Mouse (Mus musculus): ENCODE measurements at regions not wholly inside any gene's neighbourhood (a gene's known extent, or its start where the extent isn't known, plus 50 kb on each side); places are given as distances from the start of the nearest gene placed in this dataset.

DNA sequence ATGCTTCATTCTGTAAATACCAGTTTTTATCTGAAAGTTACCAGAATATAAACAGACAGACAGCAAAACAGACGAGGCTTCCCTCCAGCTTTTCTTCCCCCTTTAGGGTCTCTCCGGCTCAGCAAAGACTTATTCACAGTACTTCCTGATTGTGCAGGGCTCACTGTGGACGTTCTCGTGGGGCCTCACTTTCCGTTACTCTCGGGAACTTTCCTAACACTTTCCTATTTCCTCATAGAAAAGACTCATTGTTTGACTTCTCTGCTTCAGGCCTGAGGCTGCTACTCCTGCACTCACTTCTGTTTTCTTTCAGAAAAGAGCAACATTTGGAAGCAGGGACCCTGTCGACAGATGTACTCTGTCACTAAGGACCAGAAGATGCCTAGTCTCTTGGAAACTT, 197.4 kb downstream of the Tgfb2 start:
- Histone ChIP-seq H3K36me3 (ENCODE audit: control insufficient read depth, insufficient read depth, low read length) (no peaks in the 10 kb centered on the region), H3K27me3 (replicated peaks; ENCODE audit: control insufficient read depth, insufficient read depth, low read length) (no peaks in the 10 kb centered on the region), H3K9me3 (ENCODE audit: control insufficient read depth, low read length) (no peaks in the 10 kb centered on the region), H3K9ac (ENCODE audit: low read depth, low read length) (no peak overlapping the region), H3K4me3 (ENCODE audit: low read depth, low read length) (no peak overlapping the region), H3K27ac (ENCODE audit: low read depth, low read length) (no peak overlapping the region), H3K4me1 (replicated peaks; ENCODE audit: control insufficient read depth, insufficient read depth, low read length) (no peaks in the 10 kb centered on the region), H3K4me2 (no peak overlapping the region)
- no peak for DNase-seq (ENCODE audit: low spot score)
- WGBS: 32% methylated on average over 7 of the region's 7 CpGs
- ATAC-seq (replicated peaks; ENCODE audit: low FRiP score): no peak

DNA sequence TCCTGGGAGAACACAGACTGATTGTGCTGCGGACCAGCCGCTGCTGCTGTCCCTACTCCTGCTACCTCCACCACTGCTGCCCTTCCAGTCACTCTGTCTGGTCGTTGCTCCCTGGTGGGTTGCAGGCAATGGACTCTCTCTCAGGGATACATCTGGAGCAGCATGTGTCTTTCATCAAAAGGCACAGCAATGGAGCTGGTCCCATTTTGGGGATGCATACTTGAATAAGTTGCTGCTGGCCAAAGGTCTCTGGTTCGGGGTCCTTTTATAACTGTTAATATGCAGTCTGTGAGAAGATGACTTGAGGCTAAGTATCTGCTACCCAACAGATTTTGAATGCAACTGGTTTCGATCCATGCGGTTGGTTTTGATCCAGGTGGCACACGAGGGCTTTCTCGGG, 197.8 kb downstream of the Tgfb2 start:
- no peaks in the 10 kb centered on the region for H3K36me3 ChIP-seq (ENCODE audit: control insufficient read depth, insufficient read depth, low read length)
- no peak for ATAC-seq (replicated peaks; ENCODE audit: low FRiP score)
- no peak overlapping the region for H3K9ac ChIP-seq (ENCODE audit: low read depth, low read length)
- DNase-seq (ENCODE audit: low spot score): no peak
- H3K4me3 ChIP-seq (ENCODE audit: low read depth, low read length): no peak overlapping the region
- no peaks in the 10 kb centered on the region for H3K27me3 ChIP-seq (replicated peaks; ENCODE audit: control insufficient read depth, insufficient read depth, low read length)
- no peak overlapping the region for H3K27ac ChIP-seq (ENCODE audit: low read depth, low read length)
- WGBS: 70% methylated on average over 8 of the region's 8 CpGs
- no peak overlapping the region for H3K4me2 ChIP-seq
- no peaks in the 10 kb centered on the region for H3K9me3 ChIP-seq (ENCODE audit: control insufficient read depth, low read length)
- H3K4me1 ChIP-seq (replicated peaks; ENCODE audit: control insufficient read depth, insufficient read depth, low read length): no peaks in the 10 kb centered on the region

DNA sequence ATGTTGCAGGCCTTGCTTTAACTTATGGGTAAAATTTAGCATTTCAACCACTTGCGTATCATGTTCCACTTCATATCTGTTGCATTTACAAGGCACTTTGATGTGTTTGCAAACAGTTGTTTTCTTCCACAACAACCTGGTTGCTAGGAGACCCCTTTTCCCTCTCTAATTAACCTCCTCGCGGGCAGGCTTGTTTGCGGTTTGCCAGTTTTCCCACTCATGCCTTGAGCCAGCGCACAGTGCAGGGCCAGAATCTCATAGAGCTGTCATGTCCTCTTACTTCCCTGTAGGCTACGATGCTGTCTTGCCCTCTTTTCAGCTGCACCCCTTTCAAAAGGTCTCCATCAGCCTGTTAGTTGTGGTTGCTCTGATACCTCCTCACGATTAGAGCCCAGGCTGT, 199.3 kb downstream of the Tgfb2 start:
- H3K9ac ChIP-seq (ENCODE audit: low read depth, low read length): no peak overlapping the region
- 83% methylated on average over 7 of the region's 7 CpGs for whole genome bisulfite sequencing
- H3K4me3 ChIP-seq (ENCODE audit: low read depth, low read length): no peak overlapping the region
- no peaks in the 10 kb centered on the region for H3K9me3 ChIP-seq (ENCODE audit: control insufficient read depth, low read length)
- no peak overlapping the region for H3K4me2 ChIP-seq
- DNase-seq (ENCODE audit: low spot score) (no peak), ATAC-seq (replicated peaks; ENCODE audit: low FRiP score) (no peak)
- no peak overlapping the region for H3K27ac ChIP-seq (ENCODE audit: low read depth, low read length)
- no peaks in the 10 kb centered on the region for H3K4me1 ChIP-seq (replicated peaks; ENCODE audit: control insufficient read depth, insufficient read depth, low read length)
- H3K36me3 ChIP-seq (ENCODE audit: control insufficient read depth, insufficient read depth, low read length): no peaks in the 10 kb centered on the region
- H3K27me3 ChIP-seq (replicated peaks; ENCODE audit: control insufficient read depth, insufficient read depth, low read length): no peaks in the 10 kb centered on the region

DNA sequence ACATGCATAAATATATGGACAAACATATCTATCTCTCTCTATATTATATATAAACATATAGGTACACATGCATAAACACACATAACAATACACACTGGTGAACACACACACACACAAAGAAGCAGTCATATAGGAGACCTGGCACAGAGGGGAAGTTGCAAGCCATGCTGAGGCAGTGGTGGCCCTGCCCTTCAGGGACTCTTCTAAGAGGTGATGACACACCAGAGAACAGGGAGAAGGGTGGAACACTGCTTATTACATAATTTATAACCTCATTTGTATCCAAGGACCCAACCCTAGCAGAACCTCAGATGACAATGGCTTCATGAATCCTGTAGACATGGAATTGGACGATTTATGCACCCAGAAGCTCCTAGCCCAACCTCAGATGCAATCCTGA, 199.9 kb downstream of the Tgfb2 start:
- Histone ChIP-seq H3K9me3 (ENCODE audit: control insufficient read depth, low read length) (no peaks in the 10 kb centered on the region), H3K4me2 (no peak overlapping the region), H3K4me1 (replicated peaks; ENCODE audit: control insufficient read depth, insufficient read depth, low read length) (no peaks in the 10 kb centered on the region), H3K9ac (ENCODE audit: low read depth, low read length) (no peak overlapping the region), H3K36me3 (ENCODE audit: control insufficient read depth, insufficient read depth, low read length) (no peaks in the 10 kb centered on the region), H3K4me3 (ENCODE audit: low read depth, low read length) (no peak overlapping the region), H3K27ac (ENCODE audit: low read depth, low read length) (no peak overlapping the region), H3K27me3 (replicated peaks; ENCODE audit: control insufficient read depth, insufficient read depth, low read length) (no peaks in the 10 kb centered on the region)
- no peak for ATAC-seq (replicated peaks; ENCODE audit: low FRiP score)
- DNase-seq (ENCODE audit: low spot score): no peak
- WGBS: 52% methylated on average over 1 of the region's 1 CpGs

DNA sequence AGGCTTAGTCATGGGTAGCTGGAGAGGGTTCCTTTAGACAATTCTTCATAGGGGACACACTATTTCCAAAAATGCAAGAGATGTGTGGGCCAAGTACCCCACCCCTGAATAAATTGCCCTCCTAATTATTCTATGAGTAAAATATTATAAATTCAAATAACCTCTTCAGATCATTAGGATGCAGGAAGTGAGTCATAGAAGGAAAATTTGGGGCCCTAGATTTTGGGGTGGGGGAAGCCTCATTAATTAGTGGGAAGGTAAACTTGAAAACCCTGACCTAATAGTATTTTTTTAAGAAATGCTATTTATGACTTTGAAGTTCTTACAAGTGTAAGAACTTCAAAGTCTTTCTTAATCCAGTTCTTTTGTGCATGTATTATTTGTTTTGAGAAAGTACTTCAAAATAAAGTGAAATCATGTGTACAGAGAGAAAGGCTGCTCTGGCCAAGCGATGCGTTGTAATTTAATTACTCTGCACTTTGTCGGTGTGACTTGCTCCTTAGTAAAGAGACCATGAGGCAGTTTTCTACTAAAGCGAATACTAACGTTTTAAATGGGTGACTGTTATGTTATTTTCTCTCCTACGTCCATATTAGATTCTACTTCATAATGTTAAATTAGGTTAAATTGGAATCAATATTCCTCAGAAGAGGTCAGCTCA, 200.6 kb downstream of the Tgfb2 start:
- WGBS: 91% methylated on average over 6 of the region's 6 CpGs
- no peaks in the 10 kb centered on the region for H3K9me3 ChIP-seq (ENCODE audit: control insufficient read depth, low read length)
- DNase-seq (ENCODE audit: low spot score) (no peak), ATAC-seq (replicated peaks; ENCODE audit: low FRiP score) (no peak)
- H3K4me1 ChIP-seq (replicated peaks; ENCODE audit: control insufficient read depth, insufficient read depth, low read length): no peaks in the 10 kb centered on the region
- no peaks in the 10 kb centered on the region for H3K27me3 ChIP-seq (replicated peaks; ENCODE audit: control insufficient read depth, insufficient read depth, low read length)
- H3K9ac ChIP-seq (ENCODE audit: low read depth, low read length): no peak overlapping the region
- H3K4me3 ChIP-seq (ENCODE audit: low read depth, low read length): no peak overlapping the region
- no peaks in the 10 kb centered on the region for H3K36me3 ChIP-seq (ENCODE audit: control insufficient read depth, insufficient read depth, low read length)
- no peak overlapping the region for H3K4me2 ChIP-seq
- H3K27ac ChIP-seq (ENCODE audit: low read depth, low read length): no peak overlapping the region

DNA sequence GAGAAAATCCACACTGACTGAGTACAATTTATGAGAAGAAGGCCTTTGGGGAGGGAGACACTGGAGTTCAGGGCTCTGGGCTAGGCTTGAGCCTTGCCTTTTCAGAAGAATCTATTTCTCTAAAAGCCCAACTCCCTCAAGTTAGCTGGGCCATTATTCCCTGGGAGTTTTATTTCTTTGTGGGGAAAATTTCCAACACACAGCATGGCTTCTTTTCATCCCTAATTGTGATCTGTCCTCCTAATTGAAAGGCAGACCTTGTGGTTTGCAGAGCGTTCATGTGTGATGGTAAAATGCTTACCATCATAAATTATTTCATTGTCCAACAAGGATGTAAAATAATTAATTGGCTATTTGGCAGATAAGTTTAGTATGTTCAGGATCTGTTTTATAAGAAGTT, 204.1 kb downstream of the Tgfb2 start:
- Histone ChIP-seq H3K4me3 (ENCODE audit: low read depth, low read length) (no peak overlapping the region), H3K27me3 (replicated peaks; ENCODE audit: control insufficient read depth, insufficient read depth, low read length) (no peaks in the 10 kb centered on the region), H3K4me1 (replicated peaks; ENCODE audit: control insufficient read depth, insufficient read depth, low read length) (no peaks in the 10 kb centered on the region), H3K36me3 (ENCODE audit: control insufficient read depth, insufficient read depth, low read length) (no peaks in the 10 kb centered on the region), H3K27ac (ENCODE audit: low read depth, low read length) (no peak overlapping the region), H3K4me2 (no peak overlapping the region), H3K9ac (ENCODE audit: low read depth, low read length) (no peak overlapping the region), H3K9me3 (ENCODE audit: control insufficient read depth, low read length) (no peaks in the 10 kb centered on the region)
- WGBS: 86% methylated on average over 1 of the region's 1 CpGs
- no peak for DNase-seq (ENCODE audit: low spot score)
- ATAC-seq (replicated peaks; ENCODE audit: low FRiP score): no peak

DNA sequence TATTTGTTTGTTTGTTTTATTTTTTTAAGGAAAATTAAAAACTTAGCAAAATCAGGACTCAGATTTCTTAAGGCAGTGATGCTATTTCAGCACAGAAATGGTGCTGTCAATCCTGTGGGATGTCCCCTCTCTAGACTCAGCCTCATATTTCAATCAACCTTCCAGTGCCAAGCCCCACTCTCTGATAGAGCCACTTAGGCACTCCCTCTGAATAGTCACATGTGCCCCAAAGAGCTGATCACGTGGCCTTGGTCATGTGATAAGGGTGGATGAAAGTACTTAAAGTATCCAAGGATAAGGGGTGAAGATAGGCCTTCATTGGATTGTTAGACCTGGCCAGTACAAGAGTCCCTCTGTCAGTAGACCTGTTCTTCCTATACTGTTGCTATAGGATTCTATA, 207.9 kb downstream of the Tgfb2 start:
- Histone ChIP-seq H3K27me3 (replicated peaks; ENCODE audit: control insufficient read depth, insufficient read depth, low read length) (no peaks in the 10 kb centered on the region), H3K4me1 (replicated peaks; ENCODE audit: control insufficient read depth, insufficient read depth, low read length) (no peaks in the 10 kb centered on the region), H3K36me3 (ENCODE audit: control insufficient read depth, insufficient read depth, low read length) (no peaks in the 10 kb centered on the region), H3K9ac (ENCODE audit: low read depth, low read length) (no peak overlapping the region), H3K4me3 (ENCODE audit: low read depth, low read length) (no peak overlapping the region), H3K27ac (ENCODE audit: low read depth, low read length) (no peak overlapping the region), H3K4me2 (no peak overlapping the region), H3K9me3 (ENCODE audit: control insufficient read depth, low read length) (no peaks in the 10 kb centered on the region)
- DNase-seq (ENCODE audit: low spot score) (no peak), ATAC-seq (replicated peaks; ENCODE audit: low FRiP score) (no peak)
- 71% methylated on average over 1 of the region's 1 CpGs for WGBS

DNA sequence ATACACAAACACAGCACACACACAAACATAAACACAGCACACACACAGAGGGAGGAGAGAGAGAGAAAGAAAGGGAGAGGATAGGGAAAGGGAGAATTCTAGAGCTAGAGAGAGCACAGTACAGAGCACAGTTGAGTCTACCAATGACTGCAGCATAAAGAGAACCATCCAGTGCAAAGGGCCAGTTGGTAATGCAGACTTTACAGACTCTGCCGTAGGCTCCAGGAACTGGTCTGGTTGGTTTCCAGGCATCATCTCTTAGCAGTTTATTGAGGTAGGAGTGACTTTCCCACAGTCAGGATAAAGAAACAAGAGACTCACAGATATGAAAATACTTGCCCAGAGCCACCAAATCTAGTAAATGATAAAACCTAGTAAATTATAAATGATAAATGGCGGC, 208.5 kb downstream of the Tgfb2 start:
- 84% methylated on average over 2 of the region's 2 CpGs for WGBS

DNA sequence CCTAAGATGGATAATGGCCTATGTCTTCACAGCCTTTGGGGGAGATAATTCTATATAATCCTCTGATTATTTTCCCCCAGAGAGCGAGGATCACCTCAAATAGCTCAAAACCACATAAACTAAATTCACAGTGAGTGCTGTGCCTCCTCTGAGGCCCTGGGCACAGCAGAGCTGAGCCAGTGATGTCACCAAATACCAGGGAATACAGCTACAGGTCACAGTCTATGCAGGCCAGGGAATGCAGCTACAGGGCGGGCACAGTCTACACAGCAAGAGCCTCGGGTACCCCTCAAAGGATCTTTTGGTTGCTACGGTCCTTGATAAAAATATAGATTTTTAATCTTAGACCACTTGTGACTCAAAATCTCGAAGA, 211.4 kb downstream of the Tgfb2 start:
- Histone ChIP-seq H3K9ac (ENCODE audit: low read depth, low read length) (no peak overlapping the region), H3K9me3 (ENCODE audit: control insufficient read depth, low read length) (no peaks in the 10 kb centered on the region), H3K4me2 (no peak overlapping the region), H3K27ac (ENCODE audit: low read depth, low read length) (no peak overlapping the region), H3K4me1 (replicated peaks; ENCODE audit: control insufficient read depth, insufficient read depth, low read length) (no peaks in the 10 kb centered on the region), H3K27me3 (replicated peaks; ENCODE audit: control insufficient read depth, insufficient read depth, low read length) (no peaks in the 10 kb centered on the region), H3K36me3 (ENCODE audit: control insufficient read depth, insufficient read depth, low read length) (no peaks in the 10 kb centered on the region), H3K4me3 (ENCODE audit: low read depth, low read length) (no peak overlapping the region)
- ATAC-seq (replicated peaks; ENCODE audit: low FRiP score): no peak
- 85% methylated on average over 5 of the region's 5 CpGs for WGBS
- no peak for DNase-seq (ENCODE audit: low spot score)

More for the DNA sequence above, 208.5 kb downstream of the Tgfb2 start:
- H3K4me3 ChIP-seq (ENCODE audit: low read depth, low read length): no peak overlapping the region
- DNase-seq (ENCODE audit: low spot score) (no peak), ATAC-seq (replicated peaks; ENCODE audit: low FRiP score) (no peak)
- H3K4me2 ChIP-seq: no peak overlapping the region
- H3K4me1 ChIP-seq (replicated peaks; ENCODE audit: control insufficient read depth, insufficient read depth, low read length): no peaks in the 10 kb centered on the region
- no peak overlapping the region for H3K9ac ChIP-seq (ENCODE audit: low read depth, low read length)
- H3K27ac ChIP-seq (ENCODE audit: low read depth, low read length): no peak overlapping the region
- H3K27me3 ChIP-seq (replicated peaks; ENCODE audit: control insufficient read depth, insufficient read depth, low read length): no peaks in the 10 kb centered on the region
- no peaks in the 10 kb centered on the region for H3K9me3 ChIP-seq (ENCODE audit: control insufficient read depth, low read length)
- H3K36me3 ChIP-seq (ENCODE audit: control insufficient read depth, insufficient read depth, low read length): no peaks in the 10 kb centered on the region

Data from liver, embryonic 11.5 days (tissue).